Mouse (Mus musculus): Measurements from ENCODE around the gene Prr3. TPM values are rescaled to one million over a fixed set of nuclear protein-coding genes. Genes with fewer than 3 reads are reported as not detected.
"Not testable (repeated sequence)": the region's sequence is repeated elsewhere in the genome, so short reads cannot be mapped to it uniquely, and the experiment has no call there.

Gene Prr3
- total RNA-seq, 4 experiments from 2014 or later, result 1.5 to 2.5 (median 1.9) TPM

- no peak for DNase-seq (ENCODE audit: low spot score in 2 of 2)
Measured at GRCm38 (mm10) chr17:35999356-35999755, 19.3 kb upstream of the Prr3 start.

- no peak for DNase-seq (ENCODE audit: low spot score in 2 of 2)
Measured at GRCm38 (mm10) chr17:35998545-35999305, 18.7 kb upstream of the Prr3 start.

GRCm38 (mm10) chr17:35997713-35998510, 17.9 kb upstream of the Prr3 start:
- no peak for DNase-seq (ENCODE audit: low spot score in 2 of 2)

GRCm38 (mm10) chr17:35996949-35997348, 16.9 kb upstream of the Prr3 start:
- DNase-seq (ENCODE audit: low spot score in 2 of 2), result peak; percentile 89 to 95

GRCm38 (mm10) chr17:35994879-35995240, 14.8 kb upstream of the Prr3 start:
- DNase-seq (ENCODE audit: low spot score in 2 of 2), result no peak

GRCm38 (mm10) chr17:35994175-35994878, 14.3 kb upstream of the Prr3 start:
- peak; percentile 61 to 70 for DNase-seq (ENCODE audit: low spot score in 2 of 2)

- peak; percentile 36 to 47 for DNase-seq (ENCODE audit: low spot score in 2 of 2)
Measured at GRCm38 (mm10) chr17:35993675-35994074, 13.6 kb upstream of the Prr3 start.

- DNase-seq (ENCODE audit: low spot score in 2 of 2), result no peak
Measured at GRCm38 (mm10) chr17:35991781-35992180, 11.7 kb upstream of the Prr3 start.

- no peak for DNase-seq (ENCODE audit: low spot score in 2 of 2)
Measured at GRCm38 (mm10) chr17:35981776-35982175, 1.7 kb upstream of the Prr3 start.

- DNase-seq (ENCODE audit: low spot score in 2 of 2), result peak; percentile 16 to 42
Measured at GRCm38 (mm10) chr17:35980363-35980754, 323 bp upstream of the Prr3 start.

- DNase-seq (ENCODE audit: low spot score in 2 of 2), result no peak
Measured at GRCm38 (mm10) chr17:35978811-35979400, 1.1 kb downstream of the Prr3 start.

GRCm38 (mm10) chr17:35972131-35972530, 7.9 kb downstream of the Prr3 start:
- no peak for DNase-seq (ENCODE audit: low spot score in 2 of 2)

- peak; percentile 99 for DNase-seq (ENCODE audit: low spot score in 2 of 2)
Measured at GRCm38 (mm10) chr17:35969418-35970389, 10.3 kb downstream of the Prr3 start, which contains the start of gene Abcf1. Gene Abcf1, minus strand, starts transcription at chr17:35969761.

- no peak for DNase-seq (ENCODE audit: low spot score in 2 of 2)
Measured at GRCm38 (mm10) chr17:35967621-35968020, 12.4 kb downstream of the Prr3 start.

- no peak for DNase-seq (ENCODE audit: low spot score in 2 of 2)
Measured at GRCm38 (mm10) chr17:35963279-35963678, 16.8 kb downstream of the Prr3 start.

GRCm38 (mm10) chr17:35958533-35959223, 21.4 kb downstream of the Prr3 start:
- no peak for DNase-seq (ENCODE audit: low spot score in 2 of 2)

- no peak for DNase-seq (ENCODE audit: low spot score in 2 of 2)
Measured at GRCm38 (mm10) chr17:35954665-35955064, 25.4 kb downstream of the Prr3 start.

- not testable (repeated sequence) for DNase-seq (ENCODE audit: low spot score in 2 of 2)
Measured at GRCm38 (mm10) chr17:35952559-35952958, 27.5 kb downstream of the Prr3 start.

GRCm38 (mm10) chr17:35950946-35951345, 29.1 kb downstream of the Prr3 start:
- not testable (repeated sequence) for DNase-seq (ENCODE audit: low spot score in 2 of 2)

GRCm38 (mm10) chr17:35939941-35940340, 40.1 kb downstream of the Prr3 start:
- DNase-seq (ENCODE audit: low spot score in 2 of 2), result no peak

Data from gastrocnemius, adult 8-10 months (tissue).